Mouse (Mus musculus) spleen, adult 2 months (tissue): ENCODE measurements around the gene Slit1. TPM values are rescaled to one million over a fixed set of nuclear protein-coding genes. Genes with fewer than 3 reads are reported as not detected.

Experiments
- DNase-seq, 2 experiments: peaks; one replicate each; pipeline versions ENCODE4 v3.0.0 to v3.0.0-alpha.2; 2012 to 2021; ENCODE audit warnings: low spot score in 2 of 2, low read depth in 1 of 2
- H3K27ac ChIP-seq: fragments of 200-500 bp; 2 replicates; pipeline ENCODE4 v1.5.1; 2012; ENCODE audit warnings: low read length, inconsistent platforms; ENCODE audit not compliant: insufficient read depth
- H3K27me3 ChIP-seq: fragments of 200-500 bp; 2 replicates; pipeline ENCODE4 v1.6.1; 2012; ENCODE audit warnings: mild to moderate bottlenecking, moderate library complexity, low read length, inconsistent platforms; ENCODE audit not compliant: control insufficient read depth, insufficient read depth
- H3K36me3 ChIP-seq: fragments of 200-500 bp; 2 replicates; pipeline ENCODE4 v1.6.1; 2012; ENCODE audit warnings: mild to moderate bottlenecking, low read length, inconsistent platforms; ENCODE audit not compliant: control insufficient read depth, insufficient read depth
- H3K4me1 ChIP-seq: fragments of 200-500 bp; 2 replicates; pipeline ENCODE4 v1.6.1; 2011; ENCODE audit warnings: inconsistent platforms; ENCODE audit not compliant: control insufficient read depth, insufficient read depth, insufficient read length
- H3K4me3 ChIP-seq: fragments of 200-500 bp; 2 replicates; pipeline ENCODE4 v1.5.1; 2011; ENCODE audit warnings: mild to moderate bottlenecking, inconsistent platforms; ENCODE audit not compliant: insufficient read depth, insufficient read length; ENCODE audit errors: extremely low read depth
- CTCF ChIP-seq: fragments of 200-500 bp; IDR thresholded peaks from 2 replicates; pipeline ENCODE4 v1.5.1; 2011; ENCODE audit warnings: mild to moderate bottlenecking, inconsistent platforms; ENCODE audit not compliant: insufficient read depth, insufficient read length, insufficient replicate concordance; ENCODE audit errors: extremely low read depth
- POLR2A ChIP-seq: fragments of 200-500 bp; IDR thresholded peaks from 2 replicates; pipeline ENCODE4 v1.6.1; 2011; ENCODE audit warnings: low read depth, low read length, inconsistent platforms
- WGBS: fragments of 180-500 bp; shearing (Covaris S2); methylation state at CpG from one replicate; pipeline ENCODE4 v1.1.7; 2018; 5-methylcytosine and 5-hydroxymethylcytosine counted together
- polyA plus RNA-seq: library from polyadenylated mRNA; depleted of rRNA; stranded (reverse); fragments of >200 nt; gene quantifications from 2 replicates; pipeline ENCODE4 v1.2.3, GENCODE M21; 2012

The Slit1 gene
- polyA plus RNA-seq, 1 experiment, result 0.78 TPM

DNA sequence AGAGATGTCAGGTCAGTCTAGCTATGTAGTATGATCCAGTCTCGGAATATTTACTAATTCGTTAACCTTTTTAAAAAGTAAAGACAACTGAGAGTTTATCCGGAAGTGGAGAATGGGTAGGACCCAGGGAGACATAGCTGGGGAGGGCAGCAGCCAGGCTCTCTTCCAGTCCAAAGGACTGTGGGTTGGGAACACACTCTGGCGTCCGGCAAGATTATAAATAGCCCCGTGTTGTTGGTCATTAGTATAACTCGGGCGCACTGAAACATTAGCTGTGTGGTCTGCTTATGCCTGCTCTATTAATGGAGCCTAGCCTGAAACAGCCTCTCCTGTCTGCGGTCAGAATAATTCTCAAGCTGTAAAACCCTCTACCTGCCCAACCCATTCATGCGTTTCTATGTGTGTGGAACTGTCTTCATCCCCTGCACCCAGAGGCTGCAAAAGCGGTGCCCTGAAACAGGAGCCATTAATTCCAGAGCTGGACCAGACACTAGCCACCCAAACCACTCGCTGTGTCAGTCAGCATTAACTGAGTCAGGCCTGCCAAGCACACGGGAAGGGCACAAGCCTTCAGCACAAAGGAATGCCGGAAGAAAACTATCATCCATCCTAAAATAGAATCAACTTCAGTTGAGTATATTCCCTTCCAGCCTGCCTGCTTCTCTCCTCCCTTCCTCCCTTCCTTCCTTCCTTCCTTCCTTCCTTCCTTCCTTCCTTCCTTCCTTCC, 122.9 kb downstream of the Slit1 start:
- H3K27me3 ChIP-seq, result no peaks in the 10 kb centered on the region
- 90% methylated on average over 14 of the region's 14 CpGs for WGBS
- no peak for DNase-seq

DNA sequence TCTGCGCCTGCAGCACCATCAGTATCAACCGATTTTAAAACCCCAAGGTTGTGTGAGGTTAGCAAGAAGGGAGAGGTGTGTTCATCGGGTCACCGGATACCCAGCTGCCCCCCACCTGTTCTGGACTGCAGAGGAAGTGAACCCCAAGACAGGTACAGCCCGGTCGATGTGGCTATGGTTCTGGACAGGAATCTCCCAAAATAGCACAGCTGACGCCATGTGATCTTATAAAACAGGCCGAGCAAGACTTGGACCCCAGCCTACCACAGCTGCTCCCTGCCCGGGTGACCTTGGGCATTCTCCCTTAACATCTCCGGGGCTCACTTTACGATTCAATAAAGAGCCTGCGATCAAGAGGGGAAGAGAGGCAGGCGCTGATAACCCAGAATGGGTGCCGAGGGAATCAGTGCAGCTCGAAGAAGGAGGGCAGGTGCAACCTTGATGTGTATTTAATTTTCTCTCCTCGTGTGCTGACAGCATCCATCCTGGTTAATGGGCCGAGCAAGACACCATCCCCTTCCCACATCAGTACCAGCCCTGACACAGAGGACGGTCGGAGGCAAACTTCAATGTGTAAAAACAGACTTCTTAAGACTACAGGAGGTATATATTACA, 124.6 kb downstream of the Slit1 start:
- Histone ChIP-seq H3K36me3 (no peaks in the 10 kb centered on the region), H3K27me3 (no peaks in the 10 kb centered on the region), H3K4me1 (peaks cover 29% of the 10 kb centered on the region; the same call in 1 of the 2 replicates), H3K27ac (no peak overlapping the region), H3K4me3 (no peak overlapping the region)
- no peak for TF ChIP-seq POLR2A
- TF ChIP-seq CTCF, result no peak
- peak in 1 of 2 experiments; percentile 17 for DNase-seq
- 39% methylated on average over 19 of the region's 19 CpGs for WGBS

More for the DNA sequence above, 122.9 kb downstream of the Slit1 start:
- no peaks in the 10 kb centered on the region for H3K36me3 ChIP-seq
- H3K4me1 ChIP-seq, result peaks cover 12% of the 10 kb centered on the region; the same call in 1 of the 2 replicates
- TF ChIP-seq POLR2A, result no peak
- no peak for TF ChIP-seq CTCF
- H3K27ac ChIP-seq, result no peak overlapping the region
- H3K4me3 ChIP-seq, result no peak overlapping the region

DNA sequence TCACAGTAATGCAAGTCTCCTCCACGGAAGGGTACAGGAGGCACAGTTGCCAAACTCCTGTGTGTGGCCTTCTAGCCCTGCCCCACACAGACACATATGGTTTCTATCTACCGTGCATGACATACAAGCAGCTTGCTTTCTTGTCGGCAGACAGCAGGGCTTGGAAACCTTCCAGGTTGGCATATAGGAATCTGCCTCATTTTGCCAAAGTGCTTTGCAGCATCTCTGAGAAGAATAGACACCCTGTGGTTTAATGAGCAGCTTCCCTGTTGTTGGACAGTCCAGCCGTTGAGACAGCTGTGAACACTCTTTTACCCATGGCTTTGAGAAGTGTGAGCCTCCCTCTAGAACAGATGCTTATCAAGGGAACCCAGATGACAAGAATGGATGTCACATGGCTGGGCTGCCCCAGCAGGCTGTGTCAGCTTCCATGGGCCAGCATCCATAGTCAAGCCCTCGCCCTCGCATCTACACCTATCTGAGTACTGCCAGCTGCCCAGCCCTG, 125.3 kb downstream of the Slit1 start:
- no peak for DNase-seq
- Histone ChIP-seq H3K27ac (no peak overlapping the region), H3K4me3 (no peak overlapping the region), H3K36me3 (no peaks in the 10 kb centered on the region), H3K4me1 (peaks cover 29% of the 10 kb centered on the region; the same call in 1 of the 2 replicates), H3K27me3 (no peaks in the 10 kb centered on the region)
- 46% methylated on average over 6 of the region's 6 CpGs for WGBS
- TF ChIP-seq CTCF (no peak), POLR2A (no peak)

DNA sequence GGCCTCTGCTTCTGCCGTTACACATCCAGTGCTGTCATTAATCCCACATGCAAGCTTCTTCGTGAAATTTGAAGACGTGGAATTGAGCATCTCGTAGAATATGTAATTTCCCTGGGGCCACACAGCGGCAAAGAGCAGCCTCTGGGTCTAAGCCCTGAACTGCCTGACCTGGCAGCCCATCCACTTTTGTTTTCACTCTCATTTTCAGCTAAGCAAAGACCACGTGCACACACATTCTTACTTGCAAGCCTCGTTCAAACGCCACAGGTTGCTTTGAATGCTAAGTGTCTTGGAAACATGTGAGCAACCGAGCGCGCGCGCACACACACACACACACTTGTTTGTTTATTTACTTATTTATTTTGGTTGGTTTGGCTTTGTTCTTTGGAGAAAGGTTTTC, 126.4 kb downstream of the Slit1 start:
- TF ChIP-seq CTCF (no peak), POLR2A (no peak)
- DNase-seq, result no peak
- WGBS, result 65% methylated on average over 13 of the region's 13 CpGs
- Histone ChIP-seq H3K27ac (no peak overlapping the region), H3K27me3 (no peaks in the 10 kb centered on the region), H3K4me3 (no peak overlapping the region), H3K4me1 (peaks cover 29% of the 10 kb centered on the region; the same call in 1 of the 2 replicates), H3K36me3 (no peaks in the 10 kb centered on the region)

DNA sequence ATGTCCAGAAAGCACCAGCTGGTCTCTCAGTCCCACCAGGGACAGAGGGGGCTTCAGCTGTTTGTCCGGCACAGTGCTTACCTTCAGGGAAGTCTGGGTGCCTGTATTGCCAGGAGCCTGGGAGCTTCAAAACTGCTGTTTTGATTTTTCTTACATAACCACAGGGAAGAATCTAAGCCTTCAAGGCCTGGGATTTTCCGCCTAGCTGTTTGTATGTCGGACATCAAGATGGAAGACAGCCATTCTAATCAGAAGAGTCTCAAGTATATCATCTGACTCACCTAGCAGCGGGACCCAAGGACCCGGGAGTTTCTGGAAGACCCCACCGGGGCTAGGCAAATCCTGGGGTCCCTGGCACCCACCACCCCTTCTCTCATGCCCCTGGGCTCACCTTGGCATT, 127.2 kb downstream of the Slit1 start:
- no peaks in the 10 kb centered on the region for H3K36me3 ChIP-seq
- no peak for DNase-seq
- 70% methylated on average over 6 of the region's 6 CpGs for WGBS
- peaks cover 29% of the 10 kb centered on the region; the same call in 1 of the 2 replicates for H3K4me1 ChIP-seq
- H3K4me3 ChIP-seq, result no peak overlapping the region
- H3K27ac ChIP-seq, result peak overlapping the region; percentile 56
- no peak for TF ChIP-seq POLR2A
- TF ChIP-seq CTCF, result no peak
- no peaks in the 10 kb centered on the region for H3K27me3 ChIP-seq

DNA sequence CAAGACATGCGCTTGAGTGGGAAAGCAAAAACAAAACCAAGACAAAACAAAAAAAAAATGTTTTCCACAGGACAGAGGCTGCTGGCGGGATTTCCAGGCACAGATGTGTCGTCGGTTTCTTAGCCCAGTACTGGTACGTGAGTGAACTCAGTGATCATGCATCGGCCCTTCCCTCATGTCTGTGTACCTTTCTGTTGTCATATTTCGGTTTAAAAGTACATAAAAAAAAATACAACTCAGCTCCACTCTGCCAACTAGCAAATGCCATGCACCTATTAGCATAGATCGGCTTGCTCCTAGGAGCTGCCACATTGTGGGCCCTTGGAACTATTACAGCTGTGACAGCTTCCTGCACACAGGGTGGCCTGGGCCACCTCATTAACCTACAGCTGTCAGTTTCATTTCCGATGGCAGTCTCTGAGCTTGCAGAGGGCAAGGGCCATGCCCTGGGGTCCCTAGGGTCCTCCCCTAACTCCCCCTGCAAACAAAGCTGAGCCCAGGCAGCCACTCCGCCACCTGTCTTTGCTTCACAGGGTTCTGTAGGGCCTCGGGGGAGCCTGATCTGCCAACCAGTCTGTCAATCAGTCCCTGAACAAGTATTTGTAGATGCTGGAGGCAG, 127.8 kb downstream of the Slit1 start:
- peak overlapping the region; percentile 56; the same call in 1 of the 2 replicates for H3K27ac ChIP-seq
- peak; percentile 63 to 72 for DNase-seq
- H3K27me3 ChIP-seq, result no peaks in the 10 kb centered on the region
- WGBS, result 34% methylated on average over 11 of the region's 11 CpGs
- no peaks in the 10 kb centered on the region for H3K36me3 ChIP-seq
- H3K4me3 ChIP-seq, result no peak overlapping the region
- no peak for TF ChIP-seq CTCF
- no peak for TF ChIP-seq POLR2A
- peaks cover 29% of the 10 kb centered on the region; the same call in 1 of the 2 replicates for H3K4me1 ChIP-seq
